Mouse (Mus musculus): ENCODE measurements around the gene D430042O09Rik.

D430042O09Rik gene

GRCm38 (mm10) chr7:125872202-125872580, 164.5 kb downstream of the D430042O09Rik start:
- DNase-seq (ENCODE audit: low read depth, low spot score): no peak

DNA sequence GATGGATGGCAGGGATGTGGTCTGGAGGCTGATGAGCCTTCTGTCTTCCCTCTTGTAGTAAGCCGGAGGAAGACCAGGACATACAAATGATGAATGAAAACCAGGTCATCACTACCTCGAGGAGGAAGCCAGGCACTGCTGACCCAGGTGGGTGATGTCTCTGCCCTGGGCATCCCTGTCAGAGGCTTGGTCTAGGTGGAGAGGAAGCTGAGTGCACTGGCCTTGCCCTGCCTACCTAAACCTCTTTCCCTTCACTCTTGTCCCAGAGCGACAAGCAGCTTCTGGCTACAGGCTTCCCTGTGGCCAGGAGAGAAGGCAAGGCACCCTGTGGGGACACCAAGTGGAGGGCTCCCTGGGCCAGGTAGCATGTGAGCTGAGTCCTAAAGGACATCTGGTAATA, 165.2 kb downstream of the D430042O09Rik start:
- no peak for DNase-seq (ENCODE audit: low read depth, low spot score)

DNA sequence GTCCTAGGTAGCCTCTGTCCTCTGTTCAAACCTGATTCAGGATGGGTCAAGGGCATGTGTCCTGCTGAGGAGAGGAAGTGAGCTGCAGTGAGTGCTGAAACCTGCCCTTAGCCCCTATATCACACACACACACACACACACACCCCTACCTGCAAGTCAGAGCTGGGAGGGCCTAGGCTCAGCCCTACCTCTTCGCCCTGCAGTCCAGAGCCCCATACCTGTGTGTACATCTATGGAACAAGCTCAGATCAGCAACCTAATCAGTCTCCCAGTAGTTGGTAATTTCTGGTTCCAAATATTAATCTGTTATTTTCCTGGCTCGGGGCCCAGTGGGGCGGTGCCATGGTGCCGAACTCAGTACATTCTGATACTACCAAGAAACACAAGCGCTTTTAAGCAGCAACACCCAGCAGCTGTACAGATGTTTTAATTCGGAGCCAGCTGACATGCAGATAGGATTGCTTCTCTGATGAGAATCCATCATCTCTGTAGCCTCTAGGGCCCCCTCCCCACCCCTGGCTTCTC, 166.3 kb downstream of the D430042O09Rik start:
- DNase-seq (ENCODE audit: low read depth, low spot score): no peak

DNA sequence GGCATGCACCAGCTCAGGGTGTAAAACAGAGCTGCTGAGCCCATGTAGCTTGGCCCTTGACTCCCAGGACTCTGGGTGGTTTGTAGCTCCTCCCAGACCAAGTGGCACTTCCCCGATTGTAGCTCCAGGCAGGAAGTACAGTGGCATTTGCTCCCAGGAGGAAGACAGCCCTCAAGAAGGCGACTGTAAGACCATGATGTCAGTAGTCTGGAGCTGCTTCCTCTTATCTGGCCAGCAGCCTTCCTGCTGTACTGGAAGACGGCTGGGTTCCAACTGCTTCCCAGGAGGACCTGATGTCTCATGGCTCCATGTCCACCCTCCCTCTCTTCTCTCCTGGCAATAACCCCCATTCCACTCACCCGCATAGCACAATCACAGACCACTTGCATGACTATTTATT, 170.4 kb downstream of the D430042O09Rik start:
- no peak for DNase-seq (ENCODE audit: low read depth, low spot score)

DNA sequence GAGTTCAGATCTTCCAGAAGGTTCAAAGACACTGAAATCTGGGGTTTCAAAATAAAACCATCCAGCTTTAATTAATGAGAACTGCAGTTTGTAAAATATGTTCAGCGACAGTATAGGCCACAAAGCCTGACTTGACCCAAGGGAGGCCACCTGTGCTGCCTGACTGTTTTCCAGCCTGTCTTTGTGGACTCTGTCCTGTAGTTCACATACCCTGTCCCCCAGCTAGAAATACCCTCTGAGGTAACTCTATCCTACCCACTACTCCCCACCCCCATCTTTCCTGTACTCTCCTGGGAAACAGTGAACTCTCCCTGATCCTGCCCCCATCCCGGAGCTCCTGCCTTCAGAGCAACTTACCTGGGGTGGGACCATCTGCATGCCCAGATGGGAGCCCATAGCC, 175.5 kb downstream of the D430042O09Rik start:
- DNase-seq (ENCODE audit: low read depth, low spot score): no peak

DNA sequence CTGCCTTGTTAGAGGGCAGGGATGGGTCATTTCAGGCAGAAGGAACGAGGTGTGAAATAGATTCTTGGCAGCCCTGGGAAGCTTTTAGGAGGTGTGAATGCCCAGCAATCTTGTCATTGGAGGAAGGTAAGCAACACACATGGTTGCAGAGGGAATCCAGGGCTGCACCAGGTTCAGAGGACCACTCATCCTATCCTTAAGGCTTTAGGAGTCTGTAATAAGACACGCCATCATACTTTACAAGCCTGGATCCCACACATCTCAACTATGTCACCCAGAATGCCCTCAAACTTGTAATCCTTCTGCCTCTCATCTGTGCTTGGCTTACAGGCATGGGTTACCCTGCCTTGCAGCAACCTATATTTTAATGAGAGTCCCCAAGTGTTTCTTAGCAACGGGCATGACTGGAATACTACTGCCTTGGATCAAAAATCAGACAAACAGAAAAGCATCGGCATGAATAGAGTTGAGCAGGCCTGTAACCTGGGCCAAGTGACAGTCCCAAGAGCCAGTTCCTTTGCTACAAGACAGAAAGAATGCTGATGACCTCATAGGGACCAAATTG, 178.5 kb downstream of the D430042O09Rik start:
- no peak for DNase-seq (ENCODE audit: low read depth, low spot score)

DNA sequence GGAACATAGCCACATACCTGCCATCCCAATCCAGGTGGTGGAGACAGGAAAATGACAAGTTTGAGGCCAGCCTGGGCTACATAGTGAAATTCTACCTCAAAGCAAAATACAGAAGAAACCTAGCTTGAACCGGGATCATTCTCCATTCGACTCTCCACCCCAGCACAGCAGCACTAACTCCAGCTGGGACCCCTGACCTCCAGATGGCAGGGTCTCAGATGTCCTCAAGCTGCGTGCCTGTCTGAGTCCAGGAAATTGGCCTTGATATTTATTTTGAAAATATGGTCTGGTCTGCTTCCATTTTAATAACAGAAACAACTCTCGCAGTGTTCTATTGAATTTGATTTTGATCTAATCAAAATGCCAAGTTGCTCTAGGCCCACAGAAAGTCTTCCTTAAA, 179.4 kb downstream of the D430042O09Rik start:
- no peak for DNase-seq (ENCODE audit: low read depth, low spot score)

DNA sequence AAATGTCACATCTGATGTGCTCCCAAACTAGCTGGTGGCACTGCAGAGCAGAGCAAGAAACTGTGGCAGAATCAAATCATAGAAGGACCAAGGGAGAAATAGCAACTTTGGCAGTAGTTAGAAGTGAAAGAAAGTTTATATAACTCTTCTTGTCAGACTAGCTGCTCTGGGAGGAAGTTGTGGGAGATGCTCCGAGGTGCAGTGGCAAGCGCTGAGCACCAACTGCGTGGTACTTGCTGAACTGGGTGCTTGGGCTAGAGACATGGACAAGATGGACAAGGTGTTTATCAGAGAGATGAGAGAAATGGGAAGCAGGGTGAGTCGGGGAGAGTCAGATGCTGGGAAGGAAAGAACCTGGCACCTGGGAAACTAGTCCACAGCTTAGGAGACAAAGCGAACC, 180.1 kb downstream of the D430042O09Rik start:
- no peak for DNase-seq (ENCODE audit: low read depth, low spot score)

GRCm38 (mm10) chr7:125888373-125888772, 180.7 kb downstream of the D430042O09Rik start:
- no peak for DNase-seq (ENCODE audit: low read depth, low spot score)

- DNase-seq (ENCODE audit: low read depth, low spot score): no peak
These were observed 185.9 kb downstream of the D430042O09Rik start for GRCm38 (mm10) chr7:125893621-125894020.

DNA sequence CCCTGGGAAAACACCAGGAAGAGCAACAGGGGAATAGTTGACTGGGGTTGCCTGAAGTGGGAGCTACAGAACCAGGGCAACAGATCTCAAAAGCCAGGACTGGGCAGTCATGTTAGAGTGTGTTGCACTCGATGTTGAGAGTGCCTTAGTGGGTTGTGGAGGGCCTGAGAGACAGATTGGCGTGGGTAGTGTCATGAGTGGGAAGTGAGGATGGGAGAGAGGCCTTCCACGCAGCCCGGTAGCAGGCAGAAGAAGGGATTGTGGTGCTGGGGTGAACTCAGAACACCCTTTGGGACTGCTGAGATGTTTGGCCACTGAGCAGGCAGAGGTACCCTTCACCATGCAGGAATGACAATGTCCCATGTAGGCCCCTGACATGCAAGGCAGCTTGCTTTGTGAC, 189.4 kb downstream of the D430042O09Rik start:
- DNase-seq (ENCODE audit: low read depth, low spot score): no peak

- DNase-seq (ENCODE audit: low read depth, low spot score): no peak
These were observed 191.3 kb downstream of the D430042O09Rik start for GRCm38 (mm10) chr7:125899036-125899435.

GRCm38 (mm10) chr7:125899916-125900315, 192.2 kb downstream of the D430042O09Rik start:
- no peak for DNase-seq (ENCODE audit: low read depth, low spot score)

GRCm38 (mm10) chr7:125900386-125901161, 192.9 kb downstream of the D430042O09Rik start:
- DNase-seq (ENCODE audit: low read depth, low spot score): no peak

DNA sequence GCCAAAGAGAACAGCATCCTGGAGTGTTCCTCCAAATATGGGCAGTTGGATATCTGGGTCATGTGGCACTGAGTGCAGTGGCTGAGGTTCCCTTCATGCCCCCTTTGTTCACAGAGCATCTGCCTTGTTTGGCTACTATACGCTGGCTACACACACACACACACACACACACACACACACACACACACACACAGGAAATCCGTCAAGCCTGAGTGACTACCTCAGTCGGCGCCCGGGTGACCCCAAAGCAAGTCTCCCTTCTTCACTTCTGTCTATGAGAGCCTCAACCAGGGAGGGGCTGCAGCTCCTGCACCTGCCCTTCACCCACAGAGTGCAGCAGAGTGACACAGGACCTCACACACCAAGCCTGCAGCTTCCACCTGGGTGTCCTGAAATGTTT, 213.1 kb downstream of the D430042O09Rik start:
- DNase-seq (ENCODE audit: low read depth, low spot score): no peak

- DNase-seq (ENCODE audit: low read depth, low spot score): no peak
These were observed 216.4 kb downstream of the D430042O09Rik start for GRCm38 (mm10) chr7:125924044-125924443.

Data from CD4-positive, CD25-positive, alpha-beta regulatory T cell, adult 2 months (primary cell).